In genomic region chr5:140645454-140645853, GRCm38 (mm10) we compare ENCODE assay signal across 9 mouse cellular contexts. TPM values are rescaled to one million over a fixed set of nuclear protein-coding genes. Genes with fewer than 3 reads are reported as not detected.
A peak's percentile ranks its signal among the peaks of the same experiment; 100 is the strongest.
DNase-seq lines count a peak whose midpoint lies in the region; ATAC-seq lines count a peak whose summit lies in the region.
"Had no signal": no experiment of that assay in that cellular context is flagged by ENCODE, and none has a peak within 500 bp of the region (broad histone marks: within the 10 kb centered on the region; RNA-seq: fewer than 3 reads in every experiment).

No protein-coding gene starts in this region.

- H3K9ac ChIP-seq in heart, embryonic 15.5 days, result no peak overlapping the region
- H3K9ac ChIP-seq in liver, embryonic 15.5 days, result peak overlapping the region; percentile 42
- H3K9ac ChIP-seq: embryonic facial prominence, embryonic 15.5 days had no signal

- peak overlapping the region; percentile 51 for H3K27ac ChIP-seq in heart, embryonic 15.5 days
- H3K27ac ChIP-seq in embryonic facial prominence, embryonic 10.5 days (replicated peaks), result no peak overlapping the region
- peak overlapping the region; percentile 12; the same call in 1 of the 2 replicates for H3K27ac ChIP-seq in hindbrain, embryonic 10.5 days
- peak overlapping the region; percentile 85 for H3K27ac ChIP-seq in liver, embryonic 15.5 days (replicated peaks)
- H3K27ac ChIP-seq: embryonic facial prominence, embryonic 15.5 days had no signal

- H3K36me3 ChIP-seq in heart, embryonic 15.5 days, result no peaks in the 10 kb centered on the region
- peaks cover 66% of the 10 kb centered on the region for H3K36me3 ChIP-seq in embryonic facial prominence, embryonic 10.5 days (replicated peaks)
- peaks cover 64% of the 10 kb centered on the region for H3K36me3 ChIP-seq in hindbrain, embryonic 10.5 days
- H3K36me3 ChIP-seq in liver, embryonic 15.5 days (replicated peaks), result 0 out of 2 replicates have a peak, but pooled peaks cover 3% of the 10 kb centered on the region

- H3K4me2 ChIP-seq in heart, embryonic 15.5 days, result no peak overlapping the region
- peak overlapping the region; percentile 64 for H3K4me2 ChIP-seq in liver, embryonic 15.5 days

- intact Hi-C loops in heart, postnatal 25 days (cut with DNase I), result no loop called here

- no peak for DNase-seq in heart, postnatal 25 days (ENCODE audit: low spot score)
- no peak for DNase-seq in embryonic facial prominence, embryonic 10.5 days (ENCODE audit: low spot score)
- DNase-seq in hindbrain, embryonic 10.5 days (ENCODE audit: low spot score), result no peak
- no peak for DNase-seq in retina, embryonic 14.5 days (ENCODE audit: low spot score)
- DNase-seq in cerebellum, postnatal 36 days, result no peak

- H3K4me1 ChIP-seq in heart, embryonic 15.5 days (replicated peaks), result peaks cover 79% of the 10 kb centered on the region
- peaks cover 88% of the 10 kb centered on the region for H3K4me1 ChIP-seq in embryonic facial prominence, embryonic 10.5 days
- peaks cover 82% of the 10 kb centered on the region for H3K4me1 ChIP-seq in hindbrain, embryonic 10.5 days (replicated peaks)
- peaks cover 94% of the 10 kb centered on the region for H3K4me1 ChIP-seq in liver, embryonic 15.5 days (replicated peaks)

- H3K9me3 ChIP-seq in heart, embryonic 15.5 days (replicated peaks), result no peaks in the 10 kb centered on the region
- no peaks in the 10 kb centered on the region for H3K9me3 ChIP-seq in embryonic facial prominence, embryonic 10.5 days
- no peaks in the 10 kb centered on the region for H3K9me3 ChIP-seq in hindbrain, embryonic 10.5 days
- H3K9me3 ChIP-seq in liver, embryonic 15.5 days (replicated peaks), result no peaks in the 10 kb centered on the region
- H3K9me3 ChIP-seq: embryonic facial prominence, embryonic 15.5 days had no signal

- no peak for ATAC-seq in heart, embryonic 15.5 days (replicated peaks; ENCODE audit: insufficient number of reproducible peaks, insufficient read depth, low FRiP score, low read depth)
- no peak for ATAC-seq in liver, embryonic 15.5 days (ENCODE audit: insufficient read depth)
- ATAC-seq in CD4-positive, CD25-positive, alpha-beta regulatory T cell, adult 4 months, result no peak

- 76% methylated on average over 4 of the region's 4 CpGs for WGBS in heart, embryonic 15.5 days
- WGBS in embryonic facial prominence, embryonic 10.5 days, result 91% methylated on average over 4 of the region's 4 CpGs
- WGBS in hindbrain, embryonic 10.5 days, result 91% methylated on average over 4 of the region's 4 CpGs
- WGBS in liver, embryonic 15.5 days (ENCODE audit: insufficient replicate concordance), result 45% methylated on average over 4 of the region's 4 CpGs

- H3K4me3 ChIP-seq in heart, embryonic 15.5 days, result no peak overlapping the region
- H3K4me3 ChIP-seq in embryonic facial prominence, embryonic 10.5 days, result peak overlapping the region; percentile 9; the same call in 1 of the 2 replicates
- peak overlapping the region; percentile 5; the same call in 1 of the 2 replicates for H3K4me3 ChIP-seq in hindbrain, embryonic 10.5 days
- no peak overlapping the region for H3K4me3 ChIP-seq in liver, embryonic 15.5 days (replicated peaks)
- H3K4me3 ChIP-seq: embryonic facial prominence, embryonic 15.5 days had no signal

- no peaks in the 10 kb centered on the region for H3K27me3 ChIP-seq in heart, embryonic 15.5 days
- no peaks in the 10 kb centered on the region for H3K27me3 ChIP-seq in embryonic facial prominence, embryonic 10.5 days (replicated peaks; ENCODE audit: low read depth, poor library complexity, severe bottlenecking)
- no peaks in the 10 kb centered on the region; the same call in 1 of the 2 replicates for H3K27me3 ChIP-seq in hindbrain, embryonic 10.5 days (ENCODE audit: insufficient read depth, poor library complexity, severe bottlenecking)
- 0 out of 2 replicates have a peak, but pooled peaks cover under 1% of the 10 kb centered on the region for H3K27me3 ChIP-seq in liver, embryonic 15.5 days
- H3K27me3 ChIP-seq: embryonic facial prominence, embryonic 15.5 days had no signal

RNA-seq across cellular contexts. Expression of gene Ttyh3, which starts 3.4 kb away (rescaled TPM):
- polyA plus RNA-seq in heart, embryonic 15.5 days (2015; fragmentation: Nextera tagmentation; extraction: Ambion mirVana), result 20.3 and 28.9 TPM in 2 replicates
- 10 to 100 TPM; 15.6 to 18.6 TPM for total RNA-seq in heart, postnatal 25 days (2021)
- 33.4 and 35.5 TPM in 2 replicates for polyA plus RNA-seq in embryonic facial prominence, embryonic 10.5 days (2016; fragmentation: Nextera tagmentation; extraction: Ambion mirVana)
- polyA plus RNA-seq in hindbrain, embryonic 10.5 days (2016; fragmentation: Nextera tagmentation; extraction: Ambion mirVana), result 32.1 and 52.5 TPM in 2 replicates
- 6.7 and 7.6 TPM in 2 replicates for polyA plus RNA-seq in liver, embryonic 15.5 days (2015; fragmentation: Nextera tagmentation; extraction: Ambion mirVana)
- 1 to 10 TPM; 4.9 to 6.7 TPM for polyA plus RNA-seq in CD4-positive, CD25-positive, alpha-beta regulatory T cell, adult 4 months (2017; shearing (Covaris generic))

RNA-seq across cellular contexts. Expression of gene Lfng, which starts 38.3 kb away (rescaled TPM):
- polyA plus RNA-seq in heart, embryonic 15.5 days (2015; fragmentation: Nextera tagmentation; extraction: Ambion mirVana), result 5.0 and 7.9 TPM in 2 replicates
- total RNA-seq in heart, postnatal 25 days (2021), result 10 to 100 TPM in 1 of 2 experiments, 1 to 10 TPM in 1; 7.3 to 10.8 TPM
- 11.7 and 14.9 TPM in 2 replicates for polyA plus RNA-seq in embryonic facial prominence, embryonic 10.5 days (2016; fragmentation: Nextera tagmentation; extraction: Ambion mirVana)
- 40.9 and 51.2 TPM in 2 replicates for polyA plus RNA-seq in hindbrain, embryonic 10.5 days (2016; fragmentation: Nextera tagmentation; extraction: Ambion mirVana)
- polyA plus RNA-seq in liver, embryonic 15.5 days (2015; fragmentation: Nextera tagmentation; extraction: Ambion mirVana), result 11.0 and 12.9 TPM in 2 replicates
- polyA plus RNA-seq in CD4-positive, CD25-positive, alpha-beta regulatory T cell, adult 4 months (2017; shearing (Covaris generic)), result 10 to 100 TPM; 24.2 to 26.2 TPM

RNA-seq across cellular contexts. Expression of gene Iqce, which starts 56.7 kb away (rescaled TPM):
- 8.2 and 10.0 TPM in 2 replicates for polyA plus RNA-seq in heart, embryonic 15.5 days (2015; fragmentation: Nextera tagmentation; extraction: Ambion mirVana)
- 1 to 10 TPM; 4.5 to 7.5 TPM for total RNA-seq in heart, postnatal 25 days (2021)
- polyA plus RNA-seq in embryonic facial prominence, embryonic 10.5 days (2016; fragmentation: Nextera tagmentation; extraction: Ambion mirVana), result 27.4 and 28.2 TPM in 2 replicates
- 24.5 and 29.1 TPM in 2 replicates for polyA plus RNA-seq in hindbrain, embryonic 10.5 days (2016; fragmentation: Nextera tagmentation; extraction: Ambion mirVana)
- polyA plus RNA-seq in liver, embryonic 15.5 days (2015; fragmentation: Nextera tagmentation; extraction: Ambion mirVana), result 4.1 and 4.2 TPM in 2 replicates
- polyA plus RNA-seq in CD4-positive, CD25-positive, alpha-beta regulatory T cell, adult 4 months (2017; shearing (Covaris generic)), result 10 to 100 TPM; 22.2 to 34.3 TPM

RNA-seq across cellular contexts. Expression of gene Brat1, which starts 59.4 kb away (rescaled TPM):
- 12.2 and 16.9 TPM in 2 replicates for polyA plus RNA-seq in heart, embryonic 15.5 days (2015; fragmentation: Nextera tagmentation; extraction: Ambion mirVana)
- total RNA-seq in heart, postnatal 25 days (2021), result 1 to 10 TPM; 7.2 to 8.4 TPM
- 22.8 and 24.9 TPM in 2 replicates for polyA plus RNA-seq in embryonic facial prominence, embryonic 10.5 days (2016; fragmentation: Nextera tagmentation; extraction: Ambion mirVana)
- 24.6 and 25.1 TPM in 2 replicates for polyA plus RNA-seq in hindbrain, embryonic 10.5 days (2016; fragmentation: Nextera tagmentation; extraction: Ambion mirVana)
- 7.2 and 7.5 TPM in 2 replicates for polyA plus RNA-seq in liver, embryonic 15.5 days (2015; fragmentation: Nextera tagmentation; extraction: Ambion mirVana)
- 10 to 100 TPM; 15.4 to 33.1 TPM for polyA plus RNA-seq in CD4-positive, CD25-positive, alpha-beta regulatory T cell, adult 4 months (2017; shearing (Covaris generic))

Comparison
In these comparisons a context has a peak if more than half of its experiments do, and no peak if none do; other contexts are left out.
1. H3K4me3 ChIP-seq: peak in embryonic facial prominence, embryonic 10.5 days (single experiment) and hindbrain, embryonic 10.5 days (single experiment); none in heart, embryonic 15.5 days (single experiment) and liver, embryonic 15.5 days (single experiment).